Mouse (Mus musculus) central nervous system, embryonic 18 days (tissue): ENCODE measurements around the gene Zdbf2. TPM values are rescaled to one million over a fixed set of nuclear protein-coding genes. Genes with fewer than 3 reads are reported as not detected.

Experiments
- polyA plus RNA-seq: library from polyadenylated mRNA; depleted of rRNA; stranded (reverse); fragments of >200 nt; gene quantifications from 2 replicates; pipeline ENCODE4 v1.2.3, GENCODE M21; 2012; rRNA removed

Gene Zdbf2
- 11.5 and 12.8 TPM in 2 replicates for polyA plus RNA-seq

GRCm38 (mm10) chr1:63272741-63273338, at the start of gene Zdbf2:
TSS of gene Zdbf2 (plus strand) at chr1:63273265.

Other genes starting within 250 kb of the Zdbf2 start
- gene Ino80d, start 158.6 kb upstream of the Zdbf2 start, polyA plus RNA-seq = 9.9 and 10.1 TPM in 2 replicates
- gene Eef1b2, start 96.4 kb upstream of the Zdbf2 start, polyA plus RNA-seq = 649 and 685 TPM in 2 replicates
- 93.2 and 106 TPM in 2 replicates for gene Ndufs1, start 96.4 kb upstream of the Zdbf2 start, polyA plus RNA-seq
- 0.70 and 0.89 TPM in 2 replicates for gene Gpr1, start 58.7 kb upstream of the Zdbf2 start, polyA plus RNA-seq
- gene Adam23, start 172.6 kb downstream of the Zdbf2 start, polyA plus RNA-seq = 38.4 and 39.4 TPM in 2 replicates